Mouse (Mus musculus) cerebellum, postnatal 4 days (tissue): ENCODE data around the gene Gna14.

Experiments used
- DNase-seq, 2 experiments: peaks; one replicate each; pipeline ENCODE4 v3.0.0; 2022; ENCODE audit warnings: low spot score in 2 of 2, mixed read lengths in 1 of 2

The Gna14 gene

DNA sequence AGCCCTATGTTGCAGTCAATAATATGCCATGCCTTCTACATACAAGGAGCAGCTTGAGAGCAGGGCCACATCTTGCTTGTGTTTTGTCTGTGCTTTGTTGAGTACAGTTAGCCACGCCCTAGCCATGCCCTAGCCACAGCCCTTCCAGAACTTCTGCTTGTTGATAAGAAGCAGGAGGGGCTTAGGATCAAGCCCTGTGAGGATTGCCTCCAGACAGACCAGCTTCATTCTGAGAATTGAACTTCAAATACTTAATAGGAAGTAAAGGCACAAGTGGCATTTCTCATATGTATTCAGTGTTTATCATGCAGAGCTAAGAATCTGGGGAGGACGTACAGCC is 75.5 kb downstream of the Gna14 start:
- no peak for DNase-seq

DNA sequence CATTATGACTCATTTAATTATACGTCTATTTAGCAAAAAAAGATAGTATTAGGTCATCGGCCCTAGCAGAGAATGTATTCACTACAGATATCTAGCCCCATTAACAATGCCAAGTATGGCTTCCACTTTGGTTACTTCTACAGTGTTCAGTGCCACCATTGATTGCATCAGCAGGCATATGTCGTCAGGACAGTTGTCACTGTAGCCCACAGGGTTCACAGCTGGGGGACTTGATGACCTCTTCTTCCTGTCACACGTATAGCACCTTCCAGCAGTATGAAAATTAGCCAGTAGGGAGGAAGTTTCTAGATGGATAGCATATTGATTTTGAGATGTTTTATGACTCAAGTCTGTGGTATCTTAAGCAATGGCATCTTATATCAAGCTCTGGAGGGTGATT is 78.6 kb downstream of the Gna14 start:
- no peak for DNase-seq

DNA sequence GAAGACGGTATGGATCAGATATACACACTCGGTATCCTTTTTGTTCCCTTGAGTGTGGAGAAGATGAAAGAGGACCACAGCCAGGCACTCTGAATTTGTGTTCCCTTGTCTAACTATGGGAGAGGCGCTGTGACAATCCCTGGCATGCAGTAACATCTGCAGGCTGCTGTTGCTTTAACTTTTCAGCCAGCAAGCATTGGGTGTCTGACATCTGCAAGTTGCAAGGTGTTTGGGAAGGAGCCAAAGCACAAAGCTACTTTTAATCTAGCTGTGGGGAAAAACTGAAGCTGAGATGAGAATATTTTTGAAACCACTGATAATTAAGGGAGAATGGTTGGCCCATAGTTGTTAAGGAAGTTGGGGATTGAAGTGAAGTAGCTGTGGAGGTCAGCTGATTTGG is 83.0 kb downstream of the Gna14 start:
- DNase-seq, result no peak

DNA sequence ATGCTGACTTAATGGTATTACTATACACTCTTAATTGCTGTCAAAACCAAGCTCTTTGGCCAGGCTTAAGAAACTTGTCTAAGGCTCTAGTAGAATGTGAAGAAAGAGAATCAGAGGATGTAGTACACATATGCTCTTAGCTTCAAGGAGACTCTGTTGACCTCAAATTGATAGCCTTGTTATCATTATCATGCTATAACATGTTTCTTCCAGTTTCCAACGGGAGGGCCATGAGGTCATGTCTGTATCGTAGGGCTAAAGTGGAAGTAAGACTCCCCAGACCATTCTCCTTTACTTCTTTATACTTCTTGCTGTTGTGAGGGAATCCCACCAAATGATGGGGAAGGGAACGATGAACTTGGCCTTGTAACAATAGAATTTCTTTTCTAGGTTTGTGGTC is 85.0 kb downstream of the Gna14 start:
- DNase-seq, result no peak

DNA sequence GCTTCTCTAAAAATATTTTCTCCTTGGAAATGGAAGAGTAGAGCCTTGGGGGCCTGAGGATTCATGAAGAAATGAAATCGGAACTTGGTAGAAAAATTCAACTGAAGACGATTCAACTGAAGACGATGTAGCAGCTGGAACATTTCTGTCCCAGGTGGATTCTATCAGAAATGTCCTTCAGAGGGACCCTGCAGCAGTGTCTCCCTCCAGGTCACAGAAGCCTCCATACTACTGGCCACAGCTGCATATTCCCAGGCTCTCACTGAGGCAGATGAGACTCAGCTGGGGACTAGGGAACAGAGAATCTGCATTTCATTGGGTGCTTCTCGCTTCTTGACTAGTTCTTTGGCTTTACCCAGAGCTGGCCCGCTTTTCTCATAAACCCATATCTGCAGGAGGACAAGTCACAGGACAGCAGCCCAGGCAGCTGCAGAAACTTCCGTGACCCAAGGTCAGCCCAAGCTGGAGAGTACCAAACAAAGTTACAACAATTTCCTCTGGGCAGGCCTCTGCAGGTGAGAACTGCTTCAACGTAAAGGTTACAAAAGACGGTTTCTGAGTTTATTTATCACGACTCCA is 90.8 kb downstream of the Gna14 start:
- DNase-seq, result no peak

DNA sequence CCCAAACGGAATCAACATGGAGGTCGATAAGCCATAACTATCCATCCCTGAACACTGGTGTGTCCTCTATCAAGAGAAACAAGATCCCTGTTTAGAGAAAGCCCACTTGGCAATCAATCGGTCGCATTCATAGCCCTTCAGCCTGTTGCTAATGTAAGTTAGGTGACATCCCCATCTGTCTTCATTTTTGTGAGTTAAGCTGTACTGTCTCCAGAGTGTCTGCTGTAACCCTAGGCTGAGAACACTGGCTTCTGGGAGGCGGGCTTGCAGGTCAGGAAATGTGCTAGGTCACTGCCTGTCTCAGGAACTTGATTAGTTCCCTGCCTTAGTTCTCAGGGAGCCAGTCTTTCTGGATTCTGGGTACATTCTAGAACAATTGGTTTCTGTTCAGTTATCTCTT is 91.5 kb downstream of the Gna14 start:
- DNase-seq, result no peak

DNA sequence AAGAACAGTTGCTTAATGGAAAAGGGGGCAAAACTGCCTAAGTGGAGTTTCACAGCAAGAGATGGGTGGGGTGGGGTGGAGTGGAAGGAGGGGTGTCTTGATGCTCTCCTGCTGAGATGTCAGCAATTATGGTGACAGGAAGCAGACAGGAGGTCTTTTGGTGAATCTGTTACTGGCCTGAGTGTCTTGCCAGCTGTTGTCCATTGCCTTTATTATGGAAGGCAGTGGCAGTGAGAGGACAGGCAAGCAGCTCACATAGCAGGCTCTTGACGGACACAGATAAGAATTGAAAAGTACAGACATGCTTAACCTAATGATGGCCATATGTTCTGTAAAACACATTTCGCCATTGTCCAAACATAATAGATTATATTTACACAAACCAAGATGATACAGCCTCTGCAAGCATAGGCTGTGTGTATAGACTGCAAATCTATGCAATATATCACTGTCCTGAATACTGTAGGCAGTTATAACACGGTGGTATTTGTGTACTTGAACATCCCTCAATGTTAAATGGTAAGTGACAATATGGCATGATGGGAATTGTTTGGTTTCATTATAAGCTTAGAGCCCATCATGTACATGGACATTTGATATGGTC is 92.8 kb downstream of the Gna14 start:
- DNase-seq, result no peak

DNA sequence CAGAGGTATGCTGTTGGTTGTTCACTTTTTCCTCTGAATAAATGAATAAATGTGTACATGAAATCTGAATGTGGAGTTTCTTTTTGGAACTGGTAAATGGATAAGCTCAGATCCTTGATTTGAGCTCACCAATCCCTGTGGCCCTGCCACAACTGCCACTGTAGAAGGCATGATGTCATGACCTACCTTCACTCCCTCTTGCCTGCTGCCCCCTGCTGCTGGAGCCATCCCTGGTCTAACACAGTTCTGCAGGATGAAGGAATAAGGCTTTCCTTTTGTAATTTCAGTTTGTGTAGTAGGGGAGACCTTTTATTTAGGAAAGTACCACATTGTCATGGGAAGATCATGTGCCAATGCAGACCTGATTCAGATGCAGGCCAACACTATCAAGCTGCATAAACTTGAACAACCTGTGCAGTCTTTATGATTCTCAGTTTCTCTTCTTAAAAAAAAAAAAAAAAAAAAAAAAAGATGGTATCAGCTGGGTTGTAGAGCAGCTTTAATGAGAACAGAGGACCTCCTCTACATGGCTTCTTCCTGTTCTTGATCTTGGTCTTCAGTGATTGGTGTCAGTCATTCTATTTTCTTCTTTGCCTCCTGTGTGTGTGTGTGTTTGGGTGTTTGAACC is 93.8 kb downstream of the Gna14 start:
- no peak for DNase-seq

DNA sequence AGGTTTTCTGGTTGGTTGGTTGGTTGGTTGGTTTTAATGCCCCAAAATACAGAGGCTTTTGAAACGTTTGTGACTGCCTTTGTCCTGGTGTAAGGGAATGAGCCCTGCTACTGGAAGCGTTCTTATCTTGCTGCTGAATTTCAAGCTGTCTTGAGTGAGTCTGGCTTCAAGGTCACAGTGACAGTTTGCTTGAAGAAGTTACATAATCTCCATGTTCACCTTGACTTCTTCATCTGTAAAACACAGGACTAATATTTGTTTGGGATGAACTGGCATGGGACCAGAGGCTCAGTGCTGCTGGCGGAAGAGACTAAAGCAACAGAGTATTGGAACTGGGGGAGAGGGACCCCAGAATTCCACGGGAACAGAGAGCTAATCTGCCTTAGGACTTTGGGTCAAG is 94.4 kb downstream of the Gna14 start:
- no peak for DNase-seq

DNA sequence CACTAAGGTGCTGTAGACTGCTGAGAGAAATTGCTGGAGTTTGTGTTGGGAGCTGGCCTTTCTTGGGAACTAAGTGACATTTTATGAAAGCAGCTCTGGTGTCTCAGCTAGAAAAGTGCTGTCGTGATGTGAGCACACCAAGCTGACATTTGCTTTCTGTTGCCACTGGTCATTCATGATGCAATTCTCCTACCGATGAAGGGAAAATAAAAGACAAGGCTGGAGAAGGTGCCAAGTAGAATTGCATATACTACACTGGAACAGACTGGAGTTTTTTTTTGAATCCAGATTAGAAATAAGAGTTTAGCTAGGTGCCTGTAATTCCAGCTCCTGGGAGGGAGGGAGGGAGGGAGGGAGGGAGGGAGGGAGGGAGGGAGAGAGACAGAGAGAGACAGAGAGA is 98.7 kb downstream of the Gna14 start:
- no peak for DNase-seq

DNA sequence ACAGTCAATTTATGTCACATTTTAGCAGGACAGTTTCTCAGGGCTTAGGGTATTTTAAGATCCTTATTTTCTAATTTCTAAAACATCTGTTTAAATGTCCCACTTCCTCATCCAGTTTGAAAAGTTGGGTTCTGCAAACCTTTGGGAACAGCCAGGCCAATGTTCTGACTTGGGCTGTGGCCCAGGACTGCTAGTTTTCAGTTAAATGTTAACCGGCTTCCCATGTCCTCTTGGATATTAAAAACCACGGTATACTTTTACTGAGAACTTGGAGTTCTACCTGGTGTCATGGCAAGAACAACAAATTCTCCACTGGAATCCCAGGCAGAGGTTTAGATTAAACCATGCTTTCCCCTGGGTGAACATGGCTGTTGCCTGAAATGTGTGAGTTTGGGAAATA is 102.9 kb downstream of the Gna14 start:
- no peak for DNase-seq

DNA sequence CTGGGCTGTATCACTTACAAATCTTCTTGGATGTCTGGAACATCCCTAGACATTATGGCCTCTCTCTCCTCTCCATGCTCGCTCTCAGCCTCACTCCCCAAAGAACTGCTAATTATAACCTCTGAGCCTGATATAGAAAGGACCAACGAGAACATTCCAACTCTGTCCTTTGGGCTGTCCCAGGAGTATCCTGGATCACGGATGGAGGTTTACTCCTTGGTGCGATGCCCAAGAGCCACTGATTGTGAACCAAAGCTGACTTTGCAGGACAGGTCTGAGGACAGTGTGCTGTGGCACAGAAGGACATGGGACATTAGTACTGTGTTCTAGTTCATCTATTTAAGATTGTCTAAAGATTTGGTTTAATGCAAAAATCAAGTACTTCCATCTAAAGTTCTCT is 108.1 kb downstream of the Gna14 start:
- no peak for DNase-seq

DNA sequence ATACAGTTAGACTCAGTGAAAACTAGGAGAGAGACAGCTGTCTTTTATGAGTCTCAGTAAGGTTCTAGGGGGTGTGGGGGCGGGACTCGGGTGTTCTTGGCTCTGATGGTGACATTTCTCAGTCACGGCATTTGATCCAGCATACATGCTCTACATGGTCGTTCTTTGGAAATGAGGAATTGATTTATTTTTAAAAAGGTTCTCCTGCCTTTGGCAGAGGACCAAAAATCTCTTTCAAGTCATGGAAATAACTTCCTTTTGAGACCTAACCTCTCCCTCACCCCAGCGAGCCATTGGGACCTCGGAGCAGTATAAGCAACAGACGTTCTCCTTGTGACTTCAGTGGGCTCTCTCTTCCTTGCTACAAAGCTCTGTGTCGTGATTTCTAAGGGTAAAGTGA is 121.4 kb downstream of the Gna14 start:
- DNase-seq, result no peak

DNA sequence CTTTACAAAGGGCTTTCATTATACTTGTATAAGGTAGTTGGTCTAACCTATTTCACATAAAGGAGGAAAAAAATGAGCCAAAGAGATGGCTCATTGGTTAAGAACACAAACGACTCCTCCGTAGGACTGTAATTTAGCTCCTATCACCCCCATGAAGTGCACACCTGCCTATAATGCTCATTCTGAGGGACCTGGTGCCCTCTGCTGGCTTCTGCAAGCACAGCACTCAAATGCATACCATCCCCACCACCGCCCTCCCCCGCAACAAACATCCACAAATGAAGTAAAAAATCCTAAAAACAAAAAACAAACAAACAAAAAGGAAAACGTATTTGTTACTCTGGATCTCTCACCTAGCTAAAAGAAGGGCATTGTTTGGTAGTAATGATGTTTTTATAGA is 122.4 kb downstream of the Gna14 start:
- no peak for DNase-seq

DNA sequence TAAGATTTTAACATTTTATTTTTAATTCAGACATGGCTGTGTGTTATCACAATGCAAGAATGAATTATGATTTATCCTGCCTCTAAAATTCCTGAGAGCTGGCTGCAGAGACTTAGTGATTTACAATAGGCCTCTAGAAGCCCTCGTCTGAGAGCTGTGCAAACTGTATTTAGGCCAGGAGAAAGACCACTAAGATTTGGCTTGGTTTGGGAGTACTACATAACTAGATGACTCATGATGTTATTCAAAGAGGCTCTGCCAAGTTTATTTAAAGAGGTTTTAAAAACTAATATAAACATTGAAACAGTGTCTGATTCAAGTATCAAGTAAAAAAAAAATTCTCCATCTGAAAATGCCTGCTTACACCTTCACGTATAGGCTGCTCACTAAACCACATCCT is 123.0 kb downstream of the Gna14 start:
- DNase-seq, result no peak

DNA sequence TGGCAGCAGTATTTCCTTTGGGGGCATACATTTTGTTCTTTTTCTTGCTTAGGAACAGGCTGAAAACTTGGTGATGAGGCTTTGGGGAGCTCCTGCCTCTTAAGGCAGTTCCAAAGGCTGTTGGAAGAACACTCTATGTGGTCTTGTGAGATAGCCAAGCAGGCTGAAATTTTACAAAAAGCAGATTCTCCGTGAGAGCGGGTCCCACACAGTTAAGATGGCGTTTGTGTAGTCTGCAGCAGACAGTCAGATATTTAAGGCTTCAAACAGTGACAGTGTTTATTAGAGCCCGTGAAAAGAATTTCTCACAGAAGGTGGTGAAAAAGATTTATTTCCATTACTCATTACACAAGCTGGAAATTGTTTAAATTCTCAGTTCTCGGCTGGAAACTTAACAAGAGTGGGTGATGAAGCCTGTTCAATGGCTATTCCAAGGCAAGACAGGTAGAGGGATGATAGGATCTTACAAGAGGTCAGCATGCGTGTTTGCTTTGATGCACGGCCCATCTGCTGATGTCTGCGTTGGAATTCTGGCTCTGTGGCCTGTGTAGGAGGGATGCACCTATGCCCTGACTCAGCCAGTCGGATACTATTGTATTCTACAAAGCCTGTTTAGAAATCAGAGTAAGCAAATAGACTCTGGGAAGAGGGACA is 123.8 kb downstream of the Gna14 start:
- DNase-seq, result no peak

DNA sequence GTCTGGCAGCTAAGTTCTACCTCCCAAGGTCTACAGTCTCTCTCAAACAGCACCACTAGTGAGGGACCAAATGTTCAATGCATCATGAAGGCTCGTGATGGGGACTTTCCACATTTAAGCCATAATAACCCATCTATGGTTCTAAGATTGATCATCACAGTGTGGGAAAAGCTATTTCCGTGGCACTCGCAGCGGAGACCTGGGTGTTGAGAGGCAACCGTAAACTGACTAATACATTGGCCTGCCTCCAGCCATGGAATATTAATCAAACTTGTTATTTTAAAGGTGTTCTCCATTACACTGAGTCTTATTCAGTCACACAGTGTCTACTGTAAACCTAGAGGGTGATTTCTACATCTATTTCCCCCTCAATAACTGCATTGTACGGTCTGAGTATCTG is 127.1 kb downstream of the Gna14 start:
- DNase-seq, result no peak

DNA sequence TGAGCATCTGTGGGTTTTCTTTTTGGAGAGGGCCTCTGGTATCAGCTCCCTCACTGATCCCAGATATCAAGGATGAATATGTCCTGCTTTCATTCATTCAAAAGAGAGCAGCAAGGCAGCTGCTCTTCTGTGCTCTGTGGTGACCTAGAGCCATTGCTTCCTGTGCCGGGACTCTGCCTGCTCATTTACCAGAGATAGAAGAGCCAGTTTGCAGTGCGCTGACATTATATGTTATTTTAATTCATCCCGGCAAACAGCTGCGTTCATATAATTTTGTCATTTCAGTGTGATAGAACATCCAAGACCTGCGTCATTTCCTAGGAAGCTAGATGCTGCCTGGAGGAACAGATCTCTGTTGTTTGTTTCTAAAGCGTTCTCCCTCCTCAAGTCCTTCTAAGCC is 141.2 kb downstream of the Gna14 start:
- no peak for DNase-seq

DNA sequence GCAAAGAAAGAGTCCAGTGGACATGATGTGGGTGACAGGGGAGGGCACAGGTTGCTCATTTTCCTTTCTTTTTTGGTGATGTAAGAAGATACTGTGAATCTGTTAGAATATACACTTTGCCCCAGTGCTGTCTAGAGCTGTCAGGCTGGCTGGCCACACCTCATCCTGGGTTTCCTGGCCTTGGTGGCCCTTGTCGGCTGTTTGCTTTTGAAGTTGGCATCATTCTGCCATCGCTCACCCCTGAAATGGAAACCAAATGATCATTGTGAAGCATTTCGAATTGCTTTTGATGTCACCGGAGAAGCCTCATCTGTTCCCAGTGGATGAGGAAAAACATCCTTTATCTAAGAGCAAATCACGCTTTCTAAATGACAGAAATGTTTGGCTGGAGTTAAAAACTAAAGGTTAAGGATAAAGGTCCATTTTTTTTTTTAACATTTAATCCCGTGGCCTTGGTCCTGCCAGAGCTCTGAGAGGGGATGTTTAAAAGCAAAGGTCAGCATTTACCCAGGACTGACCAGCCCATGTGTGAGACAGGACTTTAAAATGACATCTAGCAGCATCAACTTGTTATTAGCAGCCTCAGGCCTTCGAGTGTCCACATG is 144.2 kb downstream of the Gna14 start:
- no peak for DNase-seq

DNA sequence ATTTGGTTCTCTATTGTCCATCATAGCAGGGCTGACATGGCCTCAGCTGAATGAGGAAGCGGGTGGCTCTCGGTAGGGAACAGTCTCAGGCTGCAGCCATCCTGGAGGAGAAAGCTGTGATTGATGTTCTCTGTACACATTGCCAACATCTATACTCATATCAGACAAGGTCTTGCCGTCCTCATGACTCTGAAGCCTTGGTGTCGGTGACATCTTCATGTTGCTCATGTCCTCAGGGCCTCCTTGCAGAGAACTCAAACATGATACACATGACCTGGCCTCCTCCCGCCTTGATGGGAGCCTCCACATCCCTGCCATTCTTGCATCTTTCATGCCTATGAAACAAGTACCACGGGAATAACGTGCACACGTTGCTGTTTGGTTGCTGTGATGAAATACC is 144.9 kb downstream of the Gna14 start:
- DNase-seq, result no peak

DNA sequence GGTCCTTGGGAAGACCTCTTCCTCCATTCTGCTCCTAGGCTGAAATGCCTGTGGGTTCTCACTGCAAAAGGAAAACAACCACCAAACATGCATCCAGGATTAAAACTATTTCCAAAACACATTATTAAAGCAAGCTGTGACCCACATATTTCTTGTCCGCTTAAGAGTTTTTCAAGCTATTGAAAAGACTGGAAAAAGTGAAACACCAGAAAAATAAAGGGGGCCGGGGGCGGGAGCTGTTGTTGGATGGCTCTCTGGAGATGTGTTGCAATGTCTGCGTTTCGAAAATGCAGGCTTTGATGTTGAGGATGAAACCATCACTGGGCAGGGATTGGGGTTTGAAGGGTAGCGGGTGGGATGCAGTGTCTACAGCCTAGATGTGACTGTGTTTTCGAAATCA is 149.0 kb downstream of the Gna14 start:
- DNase-seq, result no peak

DNA sequence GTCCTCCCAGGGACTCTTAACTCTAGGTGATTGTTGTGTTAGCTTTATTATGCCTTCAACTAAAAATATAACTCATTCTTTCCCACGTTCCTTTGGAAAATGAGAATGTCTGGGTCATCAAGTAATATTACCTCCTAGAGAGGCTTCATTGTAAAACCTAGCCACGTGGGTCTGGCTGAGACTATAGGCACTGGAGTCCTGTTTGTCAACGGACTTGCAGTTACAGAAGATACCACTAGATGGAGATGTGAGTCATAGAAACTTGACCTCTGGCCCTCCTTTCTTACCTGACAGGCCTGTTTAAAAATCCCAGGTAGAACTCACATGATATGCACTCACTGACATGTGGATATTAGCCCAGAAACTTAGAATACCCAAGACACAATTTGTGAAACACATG is 149.8 kb downstream of the Gna14 start:
- no peak for DNase-seq
